Mouse (Mus musculus) thymus, adult 2 months (tissue): ENCODE measurements around the gene Dhx35.

Experiments
- CTCF ChIP-seq: fragments of 200-500 bp; IDR thresholded peaks from 2 replicates; pipeline ENCODE4 v1.5.1; 2012; ENCODE audit warnings: mild to moderate bottlenecking, control low read depth, low read length, moderate library complexity, borderline replicate concordance; ENCODE audit not compliant: control insufficient read depth, poor library complexity, insufficient read depth; ENCODE audit errors: extremely low read depth
- POLR2A ChIP-seq: fragments of 200-500 bp; IDR thresholded peaks from 2 replicates; pipeline ENCODE4 v1.6.1; 2012; ENCODE audit warnings: mild to moderate bottlenecking, low read length, control low read depth, moderate library complexity; ENCODE audit not compliant: control insufficient read depth, poor library complexity, insufficient read depth; ENCODE audit errors: extremely low read depth

- TF ChIP-seq CTCF (no peak), POLR2A (no peak)
Measured at GRCm38 (mm10) chr2:158891319-158891718, 96.7 kb downstream of the Dhx35 start.
